Mouse (Mus musculus): ENCODE data around the gene Mfsd12. TPM values are rescaled to one million over a fixed set of nuclear protein-coding genes. Genes with fewer than 3 reads are reported as not detected.

Mfsd12 gene
- total and polyA plus RNA-seq, 3 experiments, result 5.2 to 9.5 (median 7.4) TPM

DNA sequence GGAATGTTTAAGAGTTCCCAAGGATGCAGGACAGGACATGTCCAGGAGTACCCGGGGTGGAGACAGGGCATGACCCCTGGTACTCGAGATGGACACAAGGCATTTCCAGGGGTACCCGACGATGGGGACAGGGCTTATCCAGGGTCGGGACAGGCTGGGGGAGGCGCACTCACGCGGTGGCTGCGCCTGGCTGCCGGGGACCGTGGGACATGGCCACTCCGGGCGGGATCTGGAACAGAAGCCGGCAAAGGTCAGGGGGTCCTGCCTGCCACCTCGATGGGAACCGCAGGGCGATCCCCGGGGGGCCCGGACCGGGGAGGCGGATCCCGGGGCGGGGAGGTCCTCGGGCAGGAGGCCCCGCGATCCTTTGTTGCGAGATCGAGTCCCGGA lies 7.3 kb upstream of the Mfsd12 start:
- no peak for TF ChIP-seq CHD2 (IDR thresholded peaks at IDR 0.05; ENCODE audit: low read length)
- TF ChIP-seq RAD21 (IDR thresholded peaks at IDR 0.05; ENCODE audit: low read depth, low read length), result no peak
- in situ Hi-C loops (cut with MboI; ENCODE audit: low pct_ligation_motif_present, low pct_unique_long_range_greater_than_20kb, low sequenced_read_pairs), result loop anchor here (10.0 kb wide), 1 partner anchor 155 kb away; no protein-coding TSS in a partner anchor

DNA sequence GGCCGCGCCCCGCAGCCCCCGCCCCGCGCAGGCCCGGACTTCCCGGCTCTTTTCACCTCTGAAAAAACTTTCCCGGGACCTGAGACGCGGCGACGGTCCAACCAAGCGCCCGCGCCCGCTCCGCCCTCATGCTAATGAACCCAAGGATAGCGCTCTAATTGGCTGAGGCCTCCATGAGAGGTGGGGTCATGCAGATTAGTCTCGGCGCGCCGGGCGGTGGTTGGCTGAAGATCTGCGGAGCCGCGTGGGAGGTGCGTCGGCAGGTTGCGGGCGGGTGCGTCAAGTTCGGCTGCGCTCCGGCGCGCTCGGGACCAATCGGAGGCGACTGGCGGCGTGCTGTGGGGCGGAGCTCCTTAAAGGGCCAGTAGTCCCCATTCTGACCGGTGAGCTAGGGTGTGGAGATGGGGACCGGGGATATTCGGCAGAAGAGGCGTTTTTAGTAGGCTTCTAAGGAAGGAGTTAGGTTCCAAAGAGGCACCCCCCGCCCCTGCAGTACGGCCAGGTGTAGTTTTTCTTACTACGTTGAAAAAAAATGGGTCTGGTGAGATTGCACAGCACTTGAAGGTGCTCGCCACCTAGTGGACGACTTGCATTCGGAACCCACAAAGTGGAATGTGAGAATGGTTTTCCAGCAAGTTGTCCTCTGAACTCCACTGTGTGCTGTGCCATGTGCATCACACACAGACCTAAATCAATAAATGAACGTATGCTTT lies 6.8 kb upstream of the Mfsd12 start, which contains the start of gene Hmg20b:
Gene Hmg20b, minus strand, starts transcription at position 130 of the 713 bp plus-strand sequence.
- H3K9me3 ChIP-seq (replicated peaks; ENCODE audit: low read length), result no peaks in the 10 kb centered on the region
- peak within 1 kb of the TSS; percentile 74 to 89 (median 80) for H3K4me3 ChIP-seq (replicated peaks in 1 of 3; ENCODE audit: low read depth in 2 of 3, low read length in 2 of 3, poor library complexity in 1 of 3)
- dilution Hi-C loops (cut with MboI; ENCODE audit: extremely low pct_ligation_motif_present, extremely low pct_unique_long_range_greater_than_20kb, low sequenced_read_pairs) (no loop called here), in situ Hi-C loops (cut with MboI; ENCODE audit: low pct_ligation_motif_present, low pct_unique_long_range_greater_than_20kb, low sequenced_read_pairs) (loop anchor here (10.0 kb wide), 1 partner anchor 156 kb away; no protein-coding TSS in a partner anchor)
- peak within 1 kb of the TSS; percentile 89 for H3K4me2 ChIP-seq (ENCODE audit: insufficient read depth, low read depth, poor library complexity, severe bottlenecking)
- no peaks in the 10 kb centered on the region for H3K27me3 ChIP-seq (replicated peaks)
- H3K4me1 ChIP-seq (ENCODE audit: control insufficient read depth in 1 of 2, insufficient read depth in 2 of 2), result peaks cover 7 to 36% of the 10 kb centered on the region in 2 experiments
- 0 out of 2 replicates have a peak within 1 kb of the TSS, but pooled peaks have one; percentile 2 for H3K27ac ChIP-seq (ENCODE audit: insufficient read depth, low read depth)
- no peaks in the 10 kb centered on the region for H3K79me2 ChIP-seq (replicated peaks; ENCODE audit: control insufficient read depth, extremely low read depth, insufficient read depth, poor library complexity, severe bottlenecking)
- H3K36me3 ChIP-seq (replicated peaks in 1 of 2; ENCODE audit: control insufficient read depth in 1 of 2, insufficient read depth in 1 of 2, low read length in 1 of 2), result peaks cover 20 to 33% of the 10 kb centered on the region in 2 experiments
- peak; percentile 53; the same call in 1 of the 2 replicates for TF ChIP-seq MEF2A (IDR thresholded peaks at IDR 0.05; ENCODE audit: borderline replicate concordance, low read depth, low read length)
- TF ChIP-seq ZKSCAN1 (IDR thresholded peaks at IDR 0.05; ENCODE audit: borderline replicate concordance, low read depth, low read length), result no peak
- no peak for TF ChIP-seq GABPA (IDR thresholded peaks at IDR 0.05; ENCODE audit: insufficient replicate concordance, low read depth, low read length)
- TF ChIP-seq PAX5 (IDR thresholded peaks at IDR 0.05; ENCODE audit: low read length), result no peak
- peak; percentile 62 for TF ChIP-seq SIN3A (IDR thresholded peaks at IDR 0.05; ENCODE audit: low read length)
- TF ChIP-seq CTCF (conservative IDR thresholded peaks at IDR 0.05 in 1 of 2, IDR thresholded peaks at IDR 0.05 in 1 of 2; ENCODE audit: low read depth in 2 of 2, low read length in 2 of 2), result peak; percentile 80 to 81
- peak; percentile 6; the same call in 1 of the 2 replicates for TF ChIP-seq USF1 (IDR thresholded peaks at IDR 0.05; ENCODE audit: low read depth, low read length)
- TF ChIP-seq ZMIZ1 (IDR thresholded peaks at IDR 0.05; ENCODE audit: low read depth, low read length), result peak; percentile 56; the same call in 1 of the 2 replicates
- TF ChIP-seq RCOR1 (conservative IDR thresholded peaks at IDR 0.05; ENCODE audit: low read depth, low read length), result 0 out of 2 replicates have a peak, but pooled peaks have one; percentile 63
- peak; percentile 65 for TF ChIP-seq POLR2A (IDR thresholded peaks at IDR 0.05; ENCODE audit: low read depth, low read length)
- no peak for TF ChIP-seq MYC (IDR thresholded peaks at IDR 0.05; ENCODE audit: low read depth, low read length)
- peak; percentile 87 for TF ChIP-seq HCFC1 (IDR thresholded peaks at IDR 0.05; ENCODE audit: low read depth, low read length)
- peak; percentile 42; the same call in 1 of the 2 replicates for TF ChIP-seq BHLHE40 (IDR thresholded peaks at IDR 0.05; ENCODE audit: low read depth, low read length)
- TF ChIP-seq MAX (IDR thresholded peaks at IDR 0.05; ENCODE audit: low read length), result peak; percentile 48; the same call in 1 of the 2 replicates
- TF ChIP-seq ZNF384 (IDR thresholded peaks at IDR 0.05; ENCODE audit: low read depth, low read length), result peak; percentile 81
- TF ChIP-seq SMC3 (IDR thresholded peaks at IDR 0.05; ENCODE audit: low read depth, low read length), result peak; percentile 51
- peak; percentile 32 for TF ChIP-seq RAD21 (IDR thresholded peaks at IDR 0.05; ENCODE audit: low read depth, low read length)
- TF ChIP-seq CHD2 (IDR thresholded peaks at IDR 0.05; ENCODE audit: low read length), result peak; percentile 81; the same call in 1 of the 2 replicates
- TF ChIP-seq KAT2A (IDR thresholded peaks at IDR 0.05; ENCODE audit: insufficient replicate concordance, low read length), result peak; percentile 76; the same call in 1 of the 2 replicates
- TF ChIP-seq CHD1 (IDR thresholded peaks at IDR 0.05; ENCODE audit: low read depth, low read length), result no peak
- TF ChIP-seq IRF4 (IDR thresholded peaks at IDR 0.05; ENCODE audit: low read depth, low read length), result peak; percentile 5; the same call in 1 of the 2 replicates
- TF ChIP-seq TBP (conservative IDR thresholded peaks at IDR 0.05; ENCODE audit: low read depth, low read length), result peak; percentile 84; the same call in 1 of the 2 replicates
- peak; percentile 49; the same call in 1 of the 2 replicates for TF ChIP-seq MAZ (IDR thresholded peaks at IDR 0.05; ENCODE audit: low read depth, low read length)
- peak; percentile 70 for TF ChIP-seq NRF1 (IDR thresholded peaks at IDR 0.05; ENCODE audit: low read depth, low read length)
- TF ChIP-seq E2F4 (IDR thresholded peaks at IDR 0.05; ENCODE audit: insufficient replicate concordance, low read depth, low read length), result no peak
- TF ChIP-seq TCF12 (IDR thresholded peaks at IDR 0.05; ENCODE audit: low read depth, low read length), result peak; percentile 51
- TF ChIP-seq ELF1 (IDR thresholded peaks at IDR 0.05; ENCODE audit: low read depth, low read length), result peak; percentile 63
- H3K9ac ChIP-seq (ENCODE audit: insufficient read depth, low read depth), result peak within 1 kb of the TSS; percentile 80
- peak; percentile 97 for DNase-seq (ENCODE audit: extremely low read depth)

More for the DNA sequence above, 7.3 kb upstream of the Mfsd12 start:
- Histone ChIP-seq H3K4me2 (ENCODE audit: insufficient read depth, low read depth, poor library complexity, severe bottlenecking) (peak overlapping the region; percentile 89), H3K27me3 (replicated peaks) (no peaks in the 10 kb centered on the region), H3K36me3 (replicated peaks in 1 of 2; ENCODE audit: control insufficient read depth in 1 of 2, insufficient read depth in 1 of 2, low read length in 1 of 2) (peaks cover 20 to 37% of the 10 kb centered on the region in 2 experiments), H3K9ac (ENCODE audit: insufficient read depth, low read depth) (peak overlapping the region; percentile 80), H3K79me2 (replicated peaks; ENCODE audit: control insufficient read depth, extremely low read depth, insufficient read depth, poor library complexity, severe bottlenecking) (no peaks in the 10 kb centered on the region), H3K27ac (ENCODE audit: insufficient read depth, low read depth) (0 out of 2 replicates have a peak overlapping the region, but pooled peaks have one; percentile 2), H3K9me3 (replicated peaks; ENCODE audit: low read length) (no peaks in the 10 kb centered on the region), H3K4me3 (replicated peaks in 1 of 3; ENCODE audit: low read depth in 2 of 3, low read length in 2 of 3, poor library complexity in 1 of 3) (peak overlapping the region; percentile 74 to 89 (median 80)), H3K4me1 (ENCODE audit: control insufficient read depth in 1 of 2, insufficient read depth in 2 of 2) (peaks cover 7 to 36% of the 10 kb centered on the region in 2 experiments)
- no peak for DNase-seq (ENCODE audit: extremely low read depth)
- dilution Hi-C loops (cut with MboI; ENCODE audit: extremely low pct_ligation_motif_present, extremely low pct_unique_long_range_greater_than_20kb, low sequenced_read_pairs), result no loop called here
